In genomic region chr6:117166581-117167425, GRCm38 (mm10) we compare ENCODE assay signal across 8 mouse cellular contexts. TPM values are rescaled to one million over a fixed set of nuclear protein-coding genes. Genes with fewer than 3 reads are reported as not detected.
DNase-seq lines count a peak whose midpoint lies in the region; ATAC-seq and TF ChIP-seq lines count a peak whose summit lies in the region.

No protein-coding gene starts in this region.

- TF ChIP-seq CTCF in Patski (IDR thresholded peaks at IDR 0.05), result no peak
- peak; percentile 81 for TF ChIP-seq CTCF in lung, postnatal 0 days (IDR thresholded peaks at IDR 0.05)

- peak; percentile 26 for ATAC-seq in Patski
- ATAC-seq in hindbrain, embryonic 13.5 days (ENCODE audit: low FRiP score), result peak; percentile 83; the same call in 1 of the 2 replicates
- ATAC-seq in lung, postnatal 0 days, result peak; percentile 75

- no peak for DNase-seq in Patski (ENCODE audit: low read depth, low spot score)
- peak; percentile 97 to 98 for DNase-seq in cerebellum, postnatal 10 days
- DNase-seq in frontal cortex, postnatal 25 days (ENCODE audit: low spot score in 2 of 2), result peak; percentile 85 to 89
- peak; percentile 87 to 93 for DNase-seq in layer of hippocampus, postnatal 14 days (ENCODE audit: low spot score in 2 of 2)
- DNase-seq in lung, postnatal 0 days (ENCODE audit: low spot score), result peak; percentile 91
- DNase-seq in retina, postnatal 1 day, result peak; percentile 84
- peak; percentile 75 to 86 for DNase-seq in urinary bladder, postnatal 36 days (ENCODE audit: low spot score in 2 of 2)

- POLR2A ChIA-PET in Patski (lab: Charles Lee), result interaction anchor here (0.6 to 0.7 kb wide), 2 partner anchors 347 to 452 kb away, joined by 4 to 8 read pairs; no protein-coding TSS in a partner anchor

- peaks cover 29% of the 10 kb centered on the region for H3K4me1 ChIP-seq in hindbrain, embryonic 13.5 days (replicated peaks)
- H3K4me1 ChIP-seq in lung, postnatal 0 days (ENCODE audit: insufficient read depth, low read depth, low read length), result peaks cover 5% of the 10 kb centered on the region; the same call in 1 of the 2 replicates

- in situ Hi-C loops in Patski (cut with MboI; ENCODE audit: low pct_unique_long_range_greater_than_20kb), result loop anchor here (10.0 kb wide), 1 partner anchor 202 kb away; no protein-coding TSS in a partner anchor

- H3K27me3 ChIP-seq in Patski, result no peaks in the 10 kb centered on the region
- H3K27me3 ChIP-seq in hindbrain, embryonic 13.5 days, result peaks cover 58% of the 10 kb centered on the region
- peaks cover 16% of the 10 kb centered on the region; the same call in 1 of the 2 replicates for H3K27me3 ChIP-seq in lung, postnatal 0 days (replicated peaks; ENCODE audit: insufficient read depth, low read length)

- H3K4me3 ChIP-seq in hindbrain, embryonic 13.5 days, result no peak overlapping the region
- H3K4me3 ChIP-seq in lung, postnatal 0 days (ENCODE audit: low read depth, low read length), result no peak overlapping the region

- H3K27ac ChIP-seq in hindbrain, embryonic 13.5 days, result no peak overlapping the region
- no peak overlapping the region for H3K27ac ChIP-seq in lung, postnatal 0 days (ENCODE audit: low read length)

- no peak for TF ChIP-seq EP300 in lung, postnatal 0 days (IDR thresholded peaks at IDR 0.05)

- H3K9me3 ChIP-seq in hindbrain, embryonic 13.5 days, result no peaks in the 10 kb centered on the region
- H3K9me3 ChIP-seq in lung, postnatal 0 days (ENCODE audit: low read length), result no peaks in the 10 kb centered on the region

- no peaks in the 10 kb centered on the region for H3K36me3 ChIP-seq in hindbrain, embryonic 13.5 days
- no peaks in the 10 kb centered on the region for H3K36me3 ChIP-seq in lung, postnatal 0 days (ENCODE audit: insufficient read depth, low read length)

- H3K4me2 ChIP-seq in hindbrain, embryonic 13.5 days, result peak overlapping the region; percentile 26
- H3K4me2 ChIP-seq in lung, postnatal 0 days (replicated peaks; ENCODE audit: low read depth, low read length), result no peak overlapping the region

- CTCF ChIA-PET in Patski (lab: Charles Lee), result interaction anchor here (0.6 to 1.8 kb wide), 6 partner anchors 41 to 490 kb away, joined by 3 to 6 read pairs (median 4); no protein-coding TSS in a partner anchor

- H3K9ac ChIP-seq in hindbrain, embryonic 13.5 days, result no peak overlapping the region
- no peak overlapping the region for H3K9ac ChIP-seq in lung, postnatal 0 days (replicated peaks; ENCODE audit: low read depth)

- WGBS in hindbrain, embryonic 13.5 days, result 1% methylated on average over 16 of the region's 16 CpGs
- 4% methylated on average over 16 of the region's 16 CpGs for WGBS in lung, postnatal 0 days

RNA-seq across cellular contexts. Expression of gene Cxcl12, which starts 1.5 kb away (rescaled TPM):
- 8.7 TPM for polyA plus RNA-seq in Patski (2021)
- 55.8 and 69.4 TPM in 2 replicates for polyA plus RNA-seq in hindbrain, embryonic 13.5 days (2015; fragmentation: Nextera tagmentation; extraction: Ambion mirVana)
- 10 to 100 TPM; 41.7 to 45.2 TPM for total RNA-seq in layer of hippocampus, postnatal 14 days (2021)
- 87.4 and 94.0 TPM in 2 replicates for polyA plus RNA-seq in lung, postnatal 0 days (2015; fragmentation: Nextera tagmentation; extraction: Ambion mirVana)

Comparison
In these comparisons a context has a peak if more than half of its experiments do, and no peak if none do; other contexts are left out.
1. ATAC-seq: peak in every context shown above with its lines; median percentile 83 in hindbrain, embryonic 13.5 days; 75 in lung, postnatal 0 days; 26 in Patski.